Mouse (Mus musculus) activated CD4-positive, CD25-positive, alpha-beta regulatory T cell, adult 4 months (primary cell): ENCODE measurements around the gene Paox. TPM values are rescaled to one million over a fixed set of nuclear protein-coding genes. Genes with fewer than 3 reads are reported as not detected.
"Not testable (repeated sequence)": the region's sequence is repeated elsewhere in the genome, so short reads cannot be mapped to it uniquely, and the experiment has no call there.

Experiments
- ATAC-seq: one replicate; pipeline ENCODE4 v1.8.0; 2017
- polyA plus RNA-seq, 2 experiments: library from polyadenylated mRNA; unstranded; fragments of 100-300 nt; shearing (Covaris generic); gene quantifications; one replicate each; pipeline ENCODE4 v1.2.1; 2017

Gene Paox
- polyA plus RNA-seq, 2 experiments from 2014 or later: 3.8 to 4.7 TPM

GRCm38 (mm10) chr7:140121338-140121910 is 5.8 kb downstream of the Paox start:
- ATAC-seq: no peak

- ATAC-seq: no peak
Observed at GRCm38 (mm10) chr7:140122765-140123164, 7.2 kb downstream of the Paox start.

- ATAC-seq: no peak
Observed at GRCm38 (mm10) chr7:140124382-140124781, 8.8 kb downstream of the Paox start.

- ATAC-seq: peak; percentile 91
Observed at GRCm38 (mm10) chr7:140125278-140126021, 9.9 kb downstream of the Paox start.

- no peak for ATAC-seq
Observed at GRCm38 (mm10) chr7:140126022-140126350, 10.4 kb downstream of the Paox start.

GRCm38 (mm10) chr7:140126934-140127333 is 11.3 kb downstream of the Paox start:
- no peak for ATAC-seq

GRCm38 (mm10) chr7:140127911-140128310 is 12.3 kb downstream of the Paox start:
- no peak for ATAC-seq

GRCm38 (mm10) chr7:140132184-140132583 is 16.6 kb downstream of the Paox start:
- ATAC-seq: not testable (repeated sequence)

- not testable (repeated sequence) for ATAC-seq
Observed at GRCm38 (mm10) chr7:140134033-140134432, 18.4 kb downstream of the Paox start.

GRCm38 (mm10) chr7:140135106-140135770 is 19.6 kb downstream of the Paox start:
- no peak for ATAC-seq

GRCm38 (mm10) chr7:140137135-140138020 is 21.8 kb downstream of the Paox start, which contains the start of gene Mtg1:
Gene Mtg1 (plus strand): TSS chr7:140137564.
- ATAC-seq: peak; percentile 91

GRCm38 (mm10) chr7:140138021-140138310 is 22.4 kb downstream of the Paox start:
- no peak for ATAC-seq

GRCm38 (mm10) chr7:140141350-140141749 is 25.8 kb downstream of the Paox start:
- peak; percentile 49 for ATAC-seq

GRCm38 (mm10) chr7:140144550-140144949 is 29.0 kb downstream of the Paox start:
- no peak for ATAC-seq

GRCm38 (mm10) chr7:140153383-140153782 is 37.8 kb downstream of the Paox start:
- ATAC-seq: no peak

GRCm38 (mm10) chr7:140153829-140154217 is 38.2 kb downstream of the Paox start:
- no peak for ATAC-seq

- no peak for ATAC-seq
Observed at GRCm38 (mm10) chr7:140154218-140154927, 38.8 kb downstream of the Paox start, which contains the start of gene Sprn. Gene Sprn (minus strand): TSS chr7:140154877.

- no peak for ATAC-seq
Observed at GRCm38 (mm10) chr7:140160363-140160762, 44.8 kb downstream of the Paox start.

GRCm38 (mm10) chr7:140164664-140165063 is 49.1 kb downstream of the Paox start, which contains the start of gene Olfr522:
Gene Olfr522 (minus strand): TSS chr7:140164764.
- ATAC-seq: no peak

- no peak for ATAC-seq
Observed at GRCm38 (mm10) chr7:140167950-140168349, 52.4 kb downstream of the Paox start.

- no peak for ATAC-seq
Observed at GRCm38 (mm10) chr7:140169386-140169785, 53.8 kb downstream of the Paox start.

GRCm38 (mm10) chr7:140170863-140171262 is 55.3 kb downstream of the Paox start:
- ATAC-seq: no peak
